Mouse (Mus musculus) forebrain, embryonic 16.5 days (tissue): ENCODE results near the gene Clvs2. TPM values are rescaled to one million over a fixed set of nuclear protein-coding genes. Genes with fewer than 3 reads are reported as not detected.

ENCODE experiments used
- ATAC-seq: fragments of 200-750 bp; cut with Nextera tagmentation; 2 replicates; pipeline ENCODE4 v1.8.0; 2017; ENCODE audit warnings: mild to moderate bottlenecking, moderate library complexity
- H3K27ac ChIP-seq: fragments of 300-500 bp; sonication (generic); 2 replicates; pipeline ENCODE4 v1.5.1; 2014; ENCODE audit warnings: low read length, control low read depth
- H3K27me3 ChIP-seq: fragments of 300-500 bp; sonication (generic); replicated peaks from 2 replicates; pipeline ENCODE4 v1.6.1; 2014; ENCODE audit warnings: low read length; ENCODE audit not compliant: control insufficient read depth, insufficient read depth
- H3K36me3 ChIP-seq: fragments of 300-500 bp; sonication (generic); 2 replicates; pipeline ENCODE4 v1.6.1; 2014; ENCODE audit not compliant: control insufficient read depth, insufficient read depth
- H3K4me1 ChIP-seq: fragments of 300-500 bp; sonication (generic); replicated peaks from 2 replicates; pipeline ENCODE4 v1.6.1; 2014; ENCODE audit warnings: low read length; ENCODE audit not compliant: control insufficient read depth, insufficient read depth
- H3K4me2 ChIP-seq: fragments of 300-500 bp; sonication (generic); 2 replicates; pipeline ENCODE4 v1.6.1; 2014; ENCODE audit warnings: mild to moderate bottlenecking, low read length, control low read depth
- H3K4me3 ChIP-seq: fragments of 300-500 bp; sonication (generic); replicated peaks from 2 replicates; pipeline ENCODE4 v1.5.1; 2014; ENCODE audit warnings: mild to moderate bottlenecking, low read length, control low read depth
- H3K9ac ChIP-seq: fragments of 300-500 bp; sonication (generic); replicated peaks from 2 replicates; pipeline ENCODE4 v1.6.1; 2014; ENCODE audit warnings: low read depth, low read length, control low read depth
- H3K9me3 ChIP-seq: fragments of 300-500 bp; sonication (generic); 2 replicates; pipeline ENCODE4 v1.6.1; 2016; ENCODE audit warnings: low read length; ENCODE audit not compliant: control insufficient read depth
- WGBS: fragments of 180-500 bp; shearing (Covaris S2); extraction: QIAGEN DNeasy Blood & Tissue Kit; methylation state at CpG from one replicate; pipeline ENCODE4 v1.1.7; 2014; 5-methylcytosine and 5-hydroxymethylcytosine counted together
- polyA plus RNA-seq: library from polyadenylated mRNA; unstranded; fragments of >200 nt; fragmentation: Nextera tagmentation; extraction: Ambion mirVana; gene quantifications from 2 replicates; pipeline ENCODE4 v1.2.1, GENCODE M21; 2015

Clvs2 gene
- 10.0 and 14.0 TPM in 2 replicates for polyA plus RNA-seq

- Histone ChIP-seq H3K27me3 (no peaks in the 10 kb centered on the region), H3K4me3 (peak within 1 kb of the TSS; percentile 71), H3K27ac (peak within 1 kb of the TSS; percentile 62), H3K36me3 (no peaks in the 10 kb centered on the region), H3K4me1 (peaks cover 2% of the 10 kb centered on the region; the same call in 1 of the 2 replicates), H3K9ac (peak within 1 kb of the TSS; percentile 88), H3K9me3 (no peaks in the 10 kb centered on the region), H3K4me2 (peak within 1 kb of the TSS; percentile 89)
- 1% methylated on average over 37 of the region's 37 CpGs for WGBS
- ATAC-seq, result peak; percentile 93
Measured at GRCm38 (mm10) chr10:33624131-33624879, at the start of gene Clvs2. Gene Clvs2, minus strand, starts transcription at chr10:33624769.

- Histone ChIP-seq H3K27me3 (no peaks in the 10 kb centered on the region), H3K9me3 (no peaks in the 10 kb centered on the region), H3K9ac (no peak overlapping the region), H3K27ac (no peak overlapping the region), H3K4me3 (no peak overlapping the region), H3K4me2 (no peak overlapping the region), H3K36me3 (no peaks in the 10 kb centered on the region), H3K4me1 (no peaks in the 10 kb centered on the region)
- peak; percentile 89 for ATAC-seq
Measured at GRCm38 (mm10) chr10:33653142-33653541, 28.6 kb upstream of the Clvs2 start.

- Histone ChIP-seq H3K27me3 (no peaks in the 10 kb centered on the region), H3K27ac (peak overlapping the region; percentile 62), H3K9me3 (no peaks in the 10 kb centered on the region), H3K4me2 (peak overlapping the region; percentile 89), H3K9ac (peak overlapping the region; percentile 88), H3K4me1 (peaks cover 2% of the 10 kb centered on the region; the same call in 1 of the 2 replicates), H3K36me3 (no peaks in the 10 kb centered on the region), H3K4me3 (peak overlapping the region; percentile 71)
- 15% methylated on average over 6 of the region's 6 CpGs for WGBS
- ATAC-seq, result peak; percentile 63
Measured at GRCm38 (mm10) chr10:33623577-33623991, 985 bp downstream of the Clvs2 start.

GRCm38 (mm10) chr10:33622700-33623099 is 1.9 kb downstream of the Clvs2 start:
- H3K4me1 ChIP-seq, result peaks cover 2% of the 10 kb centered on the region; the same call in 1 of the 2 replicates
- ATAC-seq, result no peak
- H3K27me3 ChIP-seq, result no peaks in the 10 kb centered on the region
- no peaks in the 10 kb centered on the region for H3K9me3 ChIP-seq
- WGBS, result 86% methylated on average over 8 of the region's 8 CpGs
- H3K36me3 ChIP-seq, result no peaks in the 10 kb centered on the region
- no peak overlapping the region for H3K9ac ChIP-seq
- peak overlapping the region; percentile 15 for H3K4me2 ChIP-seq
- 0 out of 2 replicates have a peak overlapping the region, but pooled peaks have one; percentile 9 for H3K4me3 ChIP-seq
- no peak overlapping the region for H3K27ac ChIP-seq

GRCm38 (mm10) chr10:33616207-33616606 is 8.4 kb downstream of the Clvs2 start:
- Histone ChIP-seq H3K36me3 (no peaks in the 10 kb centered on the region), H3K4me1 (no peaks in the 10 kb centered on the region), H3K4me3 (no peak overlapping the region), H3K4me2 (no peak overlapping the region), H3K9me3 (no peaks in the 10 kb centered on the region), H3K27me3 (no peaks in the 10 kb centered on the region), H3K9ac (no peak overlapping the region), H3K27ac (no peak overlapping the region)
- WGBS, result 74% methylated on average over 2 of the region's 2 CpGs
- no peak for ATAC-seq

GRCm38 (mm10) chr10:33613197-33613596 is 11.4 kb downstream of the Clvs2 start:
- WGBS, result 54% methylated on average over 1 of the region's 1 CpGs
- no peak for ATAC-seq
- Histone ChIP-seq H3K4me3 (no peak overlapping the region), H3K4me1 (no peaks in the 10 kb centered on the region), H3K27me3 (no peaks in the 10 kb centered on the region), H3K4me2 (no peak overlapping the region), H3K36me3 (no peaks in the 10 kb centered on the region), H3K9me3 (no peaks in the 10 kb centered on the region), H3K27ac (no peak overlapping the region), H3K9ac (no peak overlapping the region)

- H3K9ac ChIP-seq, result no peak overlapping the region
- H3K4me3 ChIP-seq, result no peak overlapping the region
- no peaks in the 10 kb centered on the region for H3K9me3 ChIP-seq
- no peak for ATAC-seq
- no peak overlapping the region for H3K4me2 ChIP-seq
- no peak overlapping the region for H3K27ac ChIP-seq
- H3K27me3 ChIP-seq, result no peaks in the 10 kb centered on the region
- H3K36me3 ChIP-seq, result no peaks in the 10 kb centered on the region
- WGBS, result 95% methylated on average over 16 of the region's 16 CpGs
- no peaks in the 10 kb centered on the region for H3K4me1 ChIP-seq
Measured at GRCm38 (mm10) chr10:33592732-33593131, 31.8 kb downstream of the Clvs2 start.

GRCm38 (mm10) chr10:33588800-33589199 is 35.8 kb downstream of the Clvs2 start:
- no peak for ATAC-seq
- WGBS, result 60% methylated on average over 2 of the region's 2 CpGs
- Histone ChIP-seq H3K36me3 (no peaks in the 10 kb centered on the region), H3K4me1 (no peaks in the 10 kb centered on the region), H3K9ac (no peak overlapping the region), H3K4me2 (no peak overlapping the region), H3K9me3 (no peaks in the 10 kb centered on the region), H3K27ac (no peak overlapping the region), H3K4me3 (no peak overlapping the region), H3K27me3 (no peaks in the 10 kb centered on the region)

- H3K27me3 ChIP-seq, result no peaks in the 10 kb centered on the region
- no peak overlapping the region for H3K4me3 ChIP-seq
- no peak overlapping the region for H3K4me2 ChIP-seq
- no peak for ATAC-seq
- WGBS, result 82% methylated on average over 2 of the region's 2 CpGs
- no peaks in the 10 kb centered on the region for H3K4me1 ChIP-seq
- no peaks in the 10 kb centered on the region for H3K9me3 ChIP-seq
- H3K36me3 ChIP-seq, result no peaks in the 10 kb centered on the region
- no peak overlapping the region for H3K27ac ChIP-seq
- no peak overlapping the region for H3K9ac ChIP-seq
Measured at GRCm38 (mm10) chr10:33587118-33587517, 37.5 kb downstream of the Clvs2 start.
